Mouse (Mus musculus) heart, embryonic 10.5 days (tissue): ENCODE data around the gene Afap1l2. TPM values are rescaled to one million over a fixed set of nuclear protein-coding genes. Genes with fewer than 3 reads are reported as not detected.

Experiments used
- DNase-seq: peaks from one replicate; pipeline ENCODE4 v3.0.0-alpha.2; 2017; ENCODE audit warnings: low spot score
- H3K27ac ChIP-seq: fragments of 300-500 bp; sonication (generic); 2 replicates; pipeline ENCODE4 v1.5.1; 2016; ENCODE audit warnings: mild to moderate bottlenecking
- H3K27me3 ChIP-seq: fragments of 300-500 bp; sonication (generic); 2 replicates; pipeline ENCODE4 v1.6.1; 2016; ENCODE audit warnings: mild to moderate bottlenecking; ENCODE audit not compliant: poor library complexity, insufficient read depth, severe bottlenecking
- H3K36me3 ChIP-seq: fragments of 300-500 bp; sonication (generic); 2 replicates; pipeline ENCODE4 v1.6.1; 2016; ENCODE audit warnings: mild to moderate bottlenecking, moderate library complexity
- H3K4me1 ChIP-seq: fragments of 300-500 bp; sonication (generic); 2 replicates; pipeline ENCODE4 v1.6.1; 2016; ENCODE audit warnings: mild to moderate bottlenecking
- H3K4me3 ChIP-seq: fragments of 300-500 bp; sonication (generic); 2 replicates; pipeline ENCODE4 v1.5.1; 2016; ENCODE audit warnings: mild to moderate bottlenecking, moderate library complexity
- H3K9me3 ChIP-seq: fragments of 300-500 bp; sonication (generic); 2 replicates; pipeline ENCODE4 v1.6.1; 2016; ENCODE audit warnings: mild to moderate bottlenecking, moderate library complexity
- WGBS: fragments of 180-500 bp; shearing (Covaris S2); methylation state at CpG from one replicate; pipeline ENCODE4 v1.1.7; 2016; 5-methylcytosine and 5-hydroxymethylcytosine counted together
- polyA plus RNA-seq: library from polyadenylated mRNA; unstranded; fragments of >200 nt; fragmentation: Nextera tagmentation; extraction: Ambion mirVana; gene quantifications from 2 replicates; pipeline ENCODE4 v1.2.1, GENCODE M21; 2016

Gene Afap1l2
- polyA plus RNA-seq, result 1.2 and 1.6 TPM in 2 replicates

DNA sequence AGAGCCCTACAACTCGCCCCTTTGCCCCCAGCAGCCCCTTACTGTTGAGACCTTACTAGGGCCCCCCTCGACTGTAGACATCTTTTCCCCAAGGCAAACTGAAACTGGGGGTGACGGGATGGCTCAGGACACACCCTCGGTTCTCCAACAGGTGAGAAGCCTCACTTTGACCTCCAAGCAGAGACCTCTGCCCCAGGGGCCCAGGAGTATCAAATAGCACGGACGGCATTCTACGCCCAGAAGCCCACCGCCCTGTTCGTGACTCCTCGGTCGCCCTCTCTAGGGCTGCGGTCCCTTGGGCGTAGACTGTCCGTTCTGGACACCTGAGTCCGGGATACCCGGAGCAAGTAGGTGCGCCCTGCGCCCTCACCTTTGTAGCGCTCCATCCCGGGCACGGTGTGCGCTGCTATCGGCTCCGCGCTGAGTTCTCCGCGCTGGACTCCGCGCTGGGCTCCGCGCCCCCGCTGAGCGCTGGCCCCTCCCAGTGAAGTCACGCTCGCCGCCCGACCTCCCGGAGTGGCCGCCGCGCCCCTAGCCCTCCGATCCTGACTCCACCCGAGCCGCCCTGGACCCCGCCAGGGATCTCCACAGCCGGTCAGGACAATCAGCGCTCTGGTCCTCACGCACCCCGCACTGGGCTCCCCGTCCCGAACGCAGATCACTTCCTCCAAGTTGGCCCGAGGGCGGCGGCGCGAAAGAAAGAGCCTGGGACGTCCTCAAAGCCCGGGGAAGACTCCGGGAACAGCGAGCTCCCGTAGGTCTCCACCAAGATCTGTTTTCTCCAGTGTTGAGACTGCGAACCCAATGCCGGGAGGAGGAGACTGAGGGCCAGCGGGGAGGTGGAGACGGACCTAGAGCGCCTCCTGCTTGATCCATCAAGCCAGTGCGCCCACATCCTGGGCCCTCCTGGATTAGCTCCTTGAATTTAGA is at the start of gene Afap1l2:
Gene Afap1l2 (minus strand): TSS at position 448 of the 930 bp plus-strand sequence.
- peak within 1 kb of the TSS; percentile 83 for H3K27ac ChIP-seq
- 2% methylated on average over 68 of the region's 68 CpGs for WGBS

DNA sequence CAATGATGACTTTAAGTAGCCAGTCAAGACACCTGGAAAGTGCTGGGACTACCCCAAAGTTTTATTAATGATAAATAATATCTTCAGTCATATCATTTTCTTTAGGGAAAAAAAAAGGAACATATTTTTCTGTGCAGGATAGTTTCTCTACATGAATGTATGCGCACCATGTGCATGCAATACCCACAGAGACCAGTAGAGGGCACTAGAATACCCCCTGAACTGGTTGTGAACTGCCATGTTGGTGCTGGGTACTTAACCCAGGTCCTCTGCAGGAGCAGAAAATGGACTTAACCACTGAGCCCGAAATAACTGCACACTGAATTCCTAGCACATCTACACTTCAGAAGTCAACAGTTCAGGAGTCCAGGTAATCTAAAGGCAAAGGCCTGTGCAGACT is 49.5 kb upstream of the Afap1l2 start:
- 97% methylated on average over 2 of the region's 2 CpGs for WGBS
- no peaks in the 10 kb centered on the region for H3K27me3 ChIP-seq
- no peaks in the 10 kb centered on the region for H3K4me1 ChIP-seq
- no peak overlapping the region for H3K27ac ChIP-seq
- H3K4me3 ChIP-seq, result no peak overlapping the region
- no peak for DNase-seq
- peaks cover 5% of the 10 kb centered on the region for H3K9me3 ChIP-seq
- H3K36me3 ChIP-seq, result peaks cover 71% of the 10 kb centered on the region

More for the DNA sequence above, at the start of gene Afap1l2:
- H3K4me1 ChIP-seq, result peaks cover 21% of the 10 kb centered on the region
- H3K27me3 ChIP-seq, result peaks cover 51% of the 10 kb centered on the region
- H3K9me3 ChIP-seq, result no peaks in the 10 kb centered on the region
- DNase-seq, result peak; percentile 83
- no peaks in the 10 kb centered on the region for H3K36me3 ChIP-seq
- peak within 1 kb of the TSS; percentile 78 for H3K4me3 ChIP-seq

DNA sequence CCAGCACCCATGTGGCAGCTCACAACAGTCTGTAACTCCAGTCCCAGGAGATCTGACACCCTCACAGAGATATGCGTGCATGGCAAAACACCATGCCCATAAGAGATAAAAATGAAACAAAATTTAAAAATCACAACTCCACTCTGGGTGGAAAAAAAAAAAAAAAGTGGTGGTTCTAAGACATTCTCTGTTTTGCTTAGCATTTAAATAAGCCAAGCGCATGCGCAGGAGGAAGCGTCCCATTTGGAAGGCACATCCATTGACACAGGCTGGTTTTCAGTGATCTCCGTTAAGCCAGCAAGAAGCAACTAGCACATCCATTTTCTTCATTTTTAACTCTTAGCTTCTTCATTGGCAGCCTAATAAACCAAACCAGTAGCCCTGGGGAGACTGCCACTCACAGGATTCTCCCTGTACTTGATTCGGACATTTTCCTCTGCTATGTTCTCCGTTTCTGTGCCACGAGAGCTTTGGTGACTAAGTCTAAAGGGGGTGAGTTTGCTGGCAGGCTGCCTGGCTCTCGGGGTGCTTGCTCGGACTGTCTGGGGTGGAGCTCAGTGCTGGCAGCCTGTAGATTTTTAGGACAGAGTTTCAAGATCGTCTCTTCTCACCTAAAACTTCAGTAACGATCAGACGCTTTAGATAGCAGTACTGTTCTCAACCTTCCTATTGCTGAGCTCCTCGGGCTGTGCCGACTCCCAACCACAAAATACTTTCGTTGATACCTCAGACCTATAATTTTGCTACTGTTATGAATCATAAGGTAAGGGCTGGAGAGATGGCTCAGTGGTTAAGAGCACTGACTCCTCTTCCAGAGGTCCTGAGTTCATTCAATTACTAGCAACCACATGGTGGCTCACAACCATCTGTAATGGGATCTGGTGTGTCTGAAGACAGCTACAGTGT is 47.4 kb upstream of the Afap1l2 start:
- Histone ChIP-seq H3K27ac (no peak overlapping the region), H3K4me1 (no peaks in the 10 kb centered on the region), H3K36me3 (peaks cover 68% of the 10 kb centered on the region), H3K9me3 (peaks cover 5% of the 10 kb centered on the region), H3K27me3 (no peaks in the 10 kb centered on the region), H3K4me3 (no peak overlapping the region)
- no peak for DNase-seq
- WGBS, result 90% methylated on average over 16 of the region's 16 CpGs

- WGBS, result 84% methylated on average over 8 of the region's 8 CpGs
- H3K36me3 ChIP-seq, result peaks cover 45% of the 10 kb centered on the region
These were observed 44.9 kb upstream of the Afap1l2 start for GRCm38 (mm10) chr19:57052959-57053358.

DNA sequence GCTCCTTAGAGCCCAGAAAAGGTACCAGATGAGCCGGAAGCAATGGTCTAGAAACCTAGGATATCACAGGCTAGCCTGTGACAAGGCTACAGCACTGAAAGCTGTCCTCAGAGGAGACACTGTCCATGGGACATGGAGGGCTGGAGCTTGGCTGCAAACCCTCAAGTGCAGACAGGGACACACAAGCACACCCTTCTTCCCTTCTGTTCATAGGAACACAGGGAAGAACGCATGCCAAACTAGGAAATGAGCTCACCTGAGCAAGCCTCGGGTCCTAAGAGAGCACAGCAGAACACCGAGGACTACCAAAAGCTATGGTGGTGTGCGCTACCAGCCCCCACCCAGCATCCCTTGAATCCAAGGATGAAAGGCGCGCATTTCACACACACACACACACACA is 44.0 kb upstream of the Afap1l2 start:
- DNase-seq, result no peak
- H3K36me3 ChIP-seq, result peaks cover 44% of the 10 kb centered on the region
- H3K4me1 ChIP-seq, result no peaks in the 10 kb centered on the region
- no peaks in the 10 kb centered on the region for H3K9me3 ChIP-seq
- no peak overlapping the region for H3K4me3 ChIP-seq
- 92% methylated on average over 6 of the region's 7 CpGs for WGBS
- H3K27me3 ChIP-seq, result no peaks in the 10 kb centered on the region
- H3K27ac ChIP-seq, result no peak overlapping the region

More at GRCm38 (mm10) chr19:57052959-57053358, 44.9 kb upstream of the Afap1l2 start:
- no peaks in the 10 kb centered on the region for H3K27me3 ChIP-seq
- no peak overlapping the region for H3K27ac ChIP-seq
- H3K4me1 ChIP-seq, result no peaks in the 10 kb centered on the region
- no peak overlapping the region for H3K4me3 ChIP-seq
- peaks cover 4% of the 10 kb centered on the region for H3K9me3 ChIP-seq
- DNase-seq, result no peak

DNA sequence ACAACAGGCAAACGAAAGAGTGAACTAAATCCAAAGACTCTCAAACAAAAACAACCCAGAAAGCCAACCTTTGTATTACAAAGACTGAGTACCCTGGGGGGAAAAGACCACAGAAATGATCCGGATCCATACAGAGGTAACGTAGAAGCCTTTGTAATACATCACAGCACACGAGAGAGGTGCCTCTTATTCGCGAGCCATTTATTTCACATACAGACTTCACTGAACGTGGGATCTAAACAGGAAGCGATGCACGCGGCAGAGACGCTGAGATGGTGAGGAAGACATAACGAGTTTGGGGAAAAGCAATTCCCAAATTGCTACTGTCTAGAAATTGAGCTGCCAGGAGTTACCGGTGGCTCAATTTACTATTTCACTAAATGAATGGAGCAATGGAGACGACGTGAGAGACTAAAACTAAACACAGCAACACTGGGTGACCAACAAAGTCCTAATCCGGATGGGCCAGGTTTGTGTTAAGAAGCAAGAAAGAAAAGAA is 41.6 kb upstream of the Afap1l2 start:
- H3K36me3 ChIP-seq, result peaks cover 50% of the 10 kb centered on the region
- no peaks in the 10 kb centered on the region for H3K27me3 ChIP-seq
- no peak for DNase-seq
- no peaks in the 10 kb centered on the region for H3K4me1 ChIP-seq
- WGBS, result 79% methylated on average over 16 of the region's 16 CpGs
- H3K4me3 ChIP-seq, result no peak overlapping the region
- no peaks in the 10 kb centered on the region for H3K9me3 ChIP-seq
- no peak overlapping the region for H3K27ac ChIP-seq

- no peak for DNase-seq
- WGBS, result 88% methylated on average over 9 of the region's 9 CpGs
- Histone ChIP-seq H3K36me3 (peaks cover 54% of the 10 kb centered on the region), H3K27me3 (no peaks in the 10 kb centered on the region), H3K4me1 (no peaks in the 10 kb centered on the region), H3K4me3 (no peak overlapping the region), H3K27ac (no peak overlapping the region), H3K9me3 (no peaks in the 10 kb centered on the region)
These were observed 39.8 kb upstream of the Afap1l2 start for GRCm38 (mm10) chr19:57047671-57048320.

DNA sequence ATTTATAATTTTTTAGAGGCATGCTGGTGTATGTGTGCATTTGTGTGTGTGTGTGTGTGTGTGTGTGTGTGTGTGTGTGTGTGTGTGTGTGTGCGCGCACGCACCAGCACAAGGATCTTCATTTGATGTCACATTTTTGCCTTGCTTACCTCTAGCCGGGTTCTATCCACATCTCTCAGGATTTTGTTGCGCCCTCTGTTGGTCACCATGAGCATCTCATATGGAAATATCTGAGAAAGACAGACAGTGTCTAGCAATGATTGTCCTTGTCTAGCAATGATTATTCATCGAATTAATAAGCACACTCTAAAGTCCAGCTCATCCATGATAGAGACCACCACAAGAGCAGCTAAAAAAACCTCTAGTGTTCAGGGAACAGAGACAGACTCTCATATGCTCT is 31.2 kb upstream of the Afap1l2 start:
- no peak overlapping the region for H3K4me3 ChIP-seq
- no peaks in the 10 kb centered on the region for H3K9me3 ChIP-seq
- 70% methylated on average over 6 of the region's 6 CpGs for WGBS
- H3K4me1 ChIP-seq, result no peaks in the 10 kb centered on the region
- no peak for DNase-seq
- no peak overlapping the region for H3K27ac ChIP-seq
- no peaks in the 10 kb centered on the region for H3K27me3 ChIP-seq
- peaks cover 91% of the 10 kb centered on the region for H3K36me3 ChIP-seq

DNA sequence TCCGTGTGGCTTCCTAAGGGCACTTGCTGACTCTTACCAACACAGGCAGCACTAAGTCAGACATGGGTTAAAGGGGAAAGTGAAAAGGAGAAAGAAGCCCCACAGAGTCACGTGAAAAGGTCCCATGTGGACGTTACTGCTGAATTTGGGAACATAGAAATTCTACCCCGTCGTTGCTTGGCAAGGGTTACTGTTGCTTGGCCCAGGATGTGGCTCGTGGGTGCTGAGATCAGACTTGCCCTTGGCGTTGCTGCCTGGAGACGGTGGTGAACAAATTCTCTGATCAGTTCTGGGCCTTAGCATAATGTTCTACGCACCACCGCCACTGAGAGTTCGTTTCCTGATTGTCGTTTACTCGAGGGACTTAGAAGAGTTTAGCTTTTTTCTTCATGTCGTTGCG is 28.8 kb upstream of the Afap1l2 start:
- no peak overlapping the region for H3K4me3 ChIP-seq
- no peaks in the 10 kb centered on the region for H3K9me3 ChIP-seq
- no peak overlapping the region for H3K27ac ChIP-seq
- no peaks in the 10 kb centered on the region for H3K4me1 ChIP-seq
- no peak for DNase-seq
- H3K27me3 ChIP-seq, result no peaks in the 10 kb centered on the region
- WGBS, result 91% methylated on average over 15 of the region's 15 CpGs
- H3K36me3 ChIP-seq, result peaks cover 74% of the 10 kb centered on the region

- Histone ChIP-seq H3K27me3 (no peaks in the 10 kb centered on the region), H3K4me1 (0 out of 2 replicates have a peak, but pooled peaks cover 7% of the 10 kb centered on the region), H3K27ac (no peak overlapping the region), H3K36me3 (peaks cover 24% of the 10 kb centered on the region), H3K9me3 (peaks cover 1% of the 10 kb centered on the region; the same call in 1 of the 2 replicates), H3K4me3 (no peak overlapping the region)
- DNase-seq, result no peak
- 63% methylated on average over 4 of the region's 4 CpGs for WGBS
These were observed 23.6 kb upstream of the Afap1l2 start for GRCm38 (mm10) chr19:57031582-57031981.

- 0 out of 2 replicates have a peak, but pooled peaks cover 7% of the 10 kb centered on the region for H3K4me1 ChIP-seq
- H3K36me3 ChIP-seq, result peaks cover 9% of the 10 kb centered on the region; the same call in 1 of the 2 replicates
- 90% methylated on average over 6 of the region's 6 CpGs for WGBS
- H3K9me3 ChIP-seq, result peaks cover 3% of the 10 kb centered on the region; the same call in 1 of the 2 replicates
- H3K4me3 ChIP-seq, result no peak overlapping the region
- H3K27ac ChIP-seq, result no peak overlapping the region
- DNase-seq, result no peak
- no peaks in the 10 kb centered on the region for H3K27me3 ChIP-seq
These were observed 21.4 kb upstream of the Afap1l2 start for GRCm38 (mm10) chr19:57029461-57029860.
